In genomic region chr5:22747305-22747704, GRCm38 (mm10) we compare ENCODE assay signal across 9 mouse cellular contexts. TPM values are rescaled to one million over a fixed set of nuclear protein-coding genes. Genes with fewer than 3 reads are reported as not detected.
DNase-seq lines count a peak whose midpoint lies in the region; ATAC-seq lines count a peak whose summit lies in the region.
"Had no signal": no experiment of that assay in that cellular context is flagged by ENCODE, and none has a peak within 500 bp of the region (broad histone marks: within the 10 kb centered on the region; RNA-seq: fewer than 3 reads in every experiment).

No protein-coding gene starts in this region.

- WGBS in forebrain, embryonic 11.5 days, result 3% methylated on average over 7 of the region's 7 CpGs
- 1% methylated on average over 7 of the region's 7 CpGs for WGBS in limb, embryonic 13.5 days

- intact Hi-C loops in gastrocnemius, postnatal 14 days (cut with DNase I; ENCODE audit: low total_unique reads), result no loop called here

- H3K27ac ChIP-seq in forebrain, embryonic 11.5 days (ENCODE audit: low read depth, low read length), result no peak overlapping the region
- H3K27ac ChIP-seq in limb, embryonic 13.5 days, result no peak overlapping the region
- H3K27ac ChIP-seq: liver, embryonic 13.5 days had no signal

- peak overlapping the region; percentile 98 for H3K4me2 ChIP-seq in forebrain, embryonic 11.5 days (ENCODE audit: low read depth, low read length, severe bottlenecking)
- H3K4me2 ChIP-seq in limb, embryonic 13.5 days (replicated peaks), result peak overlapping the region; percentile 96

- peaks cover 7% of the 10 kb centered on the region for H3K27me3 ChIP-seq in forebrain, embryonic 11.5 days (ENCODE audit: control insufficient read depth, insufficient read depth, low read length)
- H3K27me3 ChIP-seq in limb, embryonic 13.5 days, result peaks cover 51% of the 10 kb centered on the region

- H3K36me3 ChIP-seq in forebrain, embryonic 11.5 days (ENCODE audit: control insufficient read depth, insufficient read depth, low read length), result no peaks in the 10 kb centered on the region
- H3K36me3 ChIP-seq in limb, embryonic 13.5 days, result no peaks in the 10 kb centered on the region
- H3K36me3 ChIP-seq: liver, embryonic 13.5 days had no signal

- 0 out of 2 replicates have a peak, but pooled peaks cover 6% of the 10 kb centered on the region for H3K4me1 ChIP-seq in forebrain, embryonic 11.5 days (replicated peaks; ENCODE audit: control insufficient read depth, insufficient read depth, low read length)
- peaks cover 15% of the 10 kb centered on the region for H3K4me1 ChIP-seq in limb, embryonic 13.5 days
- H3K4me1 ChIP-seq: liver, embryonic 13.5 days had no signal

- peak; percentile 3 for DNase-seq in thymus, postnatal 14 days
- no peak for DNase-seq in thymus, postnatal 36 days
- DNase-seq in forebrain, embryonic 11.5 days (ENCODE audit: low spot score), result no peak
- DNase-seq in gastrocnemius, postnatal 14 days, result no peak
- no peak for DNase-seq in spleen, adult 12 weeks (ENCODE audit: low spot score)
- DNase-seq: liver, embryonic 13.5 days; spleen, adult 18-20 months had no signal

- no peak for ATAC-seq in forebrain, embryonic 11.5 days (replicated peaks; ENCODE audit: low FRiP score)
- ATAC-seq in limb, embryonic 13.5 days (ENCODE audit: low FRiP score, low read depth), result no peak
- ATAC-seq in megakaryocyte-erythroid progenitor cell, adult 5-6 weeks (replicated peaks; ENCODE audit: low FRiP score, low TSS enrichment, poor library complexity, severe bottlenecking), result no peak

- peak overlapping the region; percentile 55; the same call in 1 of the 2 replicates for H3K4me3 ChIP-seq in forebrain, embryonic 11.5 days (ENCODE audit: low read depth, low read length)
- H3K4me3 ChIP-seq in limb, embryonic 13.5 days, result peak overlapping the region; percentile 60

- H3K9ac ChIP-seq in forebrain, embryonic 11.5 days (ENCODE audit: low read length), result no peak overlapping the region
- H3K9ac ChIP-seq in limb, embryonic 13.5 days, result no peak overlapping the region
- H3K9ac ChIP-seq: liver, embryonic 13.5 days had no signal

- H3K9me3 ChIP-seq in forebrain, embryonic 11.5 days (ENCODE audit: control insufficient read depth, low read length), result no peaks in the 10 kb centered on the region
- no peaks in the 10 kb centered on the region for H3K9me3 ChIP-seq in limb, embryonic 13.5 days
- H3K9me3 ChIP-seq: liver, embryonic 13.5 days had no signal

RNA-seq across cellular contexts. Expression of gene Lhfpl3, which starts 1.4 kb away (rescaled TPM):
- polyA plus RNA-seq in forebrain, embryonic 11.5 days (2014; fragmentation: Nextera tagmentation; extraction: Ambion mirVana), result 0.25 and 0.28 TPM in 2 replicates
- 0.70 and 1.3 TPM in 2 replicates for polyA plus RNA-seq in limb, embryonic 13.5 days (2015; fragmentation: Nextera tagmentation; extraction: Ambion mirVana)
- not detected in 2 replicates for total RNA-seq in megakaryocyte-erythroid progenitor cell, adult 5-6 weeks (2014; fragmentation: Nextera tagmentation)
- not detected in 2 replicates for total RNA-seq in megakaryocyte-erythroid progenitor cell, adult 5-6 weeks (2017)
- under 1 TPM in 1 of 2 experiments, not detected in 1; 0.09 TPM for total RNA-seq in gastrocnemius, postnatal 14 days (2021)
- polyA plus RNA-seq: liver, embryonic 13.5 days had no signal
